Mouse (Mus musculus) kidney, embryonic 16.5 days (tissue): ENCODE measurements at regions not wholly inside any gene's neighbourhood (a gene's known extent, or its start where the extent isn't known, plus 50 kb on each side); places are given as distances from the start of the nearest gene placed in this dataset.
A peak's percentile ranks its signal among the peaks of the same experiment; 100 is the strongest.

Experiments used
- ATAC-seq: fragments of 200-750 bp; cut with Nextera tagmentation; 2 replicates; pipeline ENCODE4 v1.8.0; 2017; ENCODE audit warnings: moderate TSS enrichment; ENCODE audit not compliant: low FRiP score, low TSS enrichment
- H3K27ac ChIP-seq: fragments of 300-500 bp; sonication (generic); 2 replicates; pipeline ENCODE4 v1.5.1; 2014; ENCODE audit warnings: low read length
- H3K27me3 ChIP-seq: fragments of 300-500 bp; sonication (generic); 2 replicates; pipeline ENCODE4 v1.6.1; 2014; ENCODE audit warnings: low read length, control low read depth, mixed read lengths; ENCODE audit not compliant: insufficient read depth
- H3K36me3 ChIP-seq: fragments of 300-500 bp; sonication (generic); 2 replicates; pipeline ENCODE4 v1.6.1; 2014; ENCODE audit warnings: low read length, control low read depth, mixed read lengths; ENCODE audit not compliant: insufficient read depth
- H3K4me1 ChIP-seq: fragments of 300-500 bp; sonication (generic); 2 replicates; pipeline ENCODE4 v1.6.1; 2014; ENCODE audit warnings: low read length, control low read depth, mixed read lengths; ENCODE audit not compliant: insufficient read depth
- H3K4me2 ChIP-seq: fragments of 300-500 bp; sonication (generic); replicated peaks from 2 replicates; pipeline ENCODE4 v1.6.1; 2014; ENCODE audit warnings: low read depth, low read length
- H3K4me3 ChIP-seq: fragments of 300-500 bp; sonication (generic); 2 replicates; pipeline ENCODE4 v1.5.1; 2014; ENCODE audit warnings: mild to moderate bottlenecking, low read length
- H3K9ac ChIP-seq: fragments of 300-500 bp; sonication (generic); replicated peaks from 2 replicates; pipeline ENCODE4 v1.6.1; 2014; ENCODE audit warnings: low read length
- H3K9me3 ChIP-seq: fragments of 300-500 bp; sonication (generic); 2 replicates; pipeline ENCODE4 v1.6.1; 2016; ENCODE audit warnings: low read length, control low read depth
- WGBS: fragments of 180-500 bp; shearing (Covaris S2); extraction: QIAGEN DNeasy Blood & Tissue Kit; methylation state at CpG from one replicate; pipeline ENCODE4 v1.1.7; 2014; 5-methylcytosine and 5-hydroxymethylcytosine counted together

GRCm38 (mm10) chr12:12715956-12716669 is 225.6 kb downstream of the Mycn start:
- 89% methylated on average over 7 of the region's 7 CpGs for WGBS
- no peak for ATAC-seq
- no peaks in the 10 kb centered on the region for H3K27me3 ChIP-seq

GRCm38 (mm10) chr12:12715528-12715927 is 226.2 kb downstream of the Mycn start:
- Histone ChIP-seq H3K4me1 (no peaks in the 10 kb centered on the region), H3K4me2 (no peak overlapping the region), H3K27me3 (no peaks in the 10 kb centered on the region), H3K36me3 (no peaks in the 10 kb centered on the region), H3K9me3 (no peaks in the 10 kb centered on the region), H3K4me3 (no peak overlapping the region), H3K27ac (no peak overlapping the region), H3K9ac (no peak overlapping the region)
- 51% methylated on average over 4 of the region's 4 CpGs for WGBS
- ATAC-seq = no peak

More at GRCm38 (mm10) chr12:12715956-12716669, 225.6 kb downstream of the Mycn start:
- Histone ChIP-seq H3K9ac (no peak overlapping the region), H3K4me1 (no peaks in the 10 kb centered on the region), H3K4me3 (no peak overlapping the region), H3K9me3 (no peaks in the 10 kb centered on the region), H3K27ac (no peak overlapping the region), H3K36me3 (no peaks in the 10 kb centered on the region), H3K4me2 (no peak overlapping the region)

GRCm38 (mm10) chr12:12710184-12710609 is 231.5 kb downstream of the Mycn start:
- Histone ChIP-seq H3K4me2 (no peak overlapping the region), H3K4me3 (no peak overlapping the region), H3K4me1 (no peaks in the 10 kb centered on the region), H3K36me3 (no peaks in the 10 kb centered on the region), H3K9ac (no peak overlapping the region), H3K27ac (no peak overlapping the region), H3K9me3 (peaks cover 6% of the 10 kb centered on the region), H3K27me3 (no peaks in the 10 kb centered on the region)
- WGBS = 80% methylated on average over 6 of the region's 6 CpGs
- no peak for ATAC-seq

GRCm38 (mm10) chr12:12708954-12709523 is 232.7 kb downstream of the Mycn start:
- Histone ChIP-seq H3K36me3 (no peaks in the 10 kb centered on the region), H3K27ac (no peak overlapping the region), H3K4me1 (no peaks in the 10 kb centered on the region), H3K4me2 (no peak overlapping the region), H3K27me3 (no peaks in the 10 kb centered on the region), H3K9ac (no peak overlapping the region), H3K4me3 (no peak overlapping the region), H3K9me3 (peaks cover 6% of the 10 kb centered on the region)
- ATAC-seq = no peak
- 36% methylated on average over 14 of the region's 14 CpGs for WGBS

- H3K4me2 ChIP-seq = no peak overlapping the region
- ATAC-seq = no peak
- H3K9ac ChIP-seq = no peak overlapping the region
- 65% methylated on average over 14 of the region's 14 CpGs for WGBS
- no peaks in the 10 kb centered on the region for H3K36me3 ChIP-seq
- no peak overlapping the region for H3K4me3 ChIP-seq
- no peak overlapping the region for H3K27ac ChIP-seq
- H3K9me3 ChIP-seq = peaks cover 6% of the 10 kb centered on the region
- H3K4me1 ChIP-seq = no peaks in the 10 kb centered on the region
- no peaks in the 10 kb centered on the region for H3K27me3 ChIP-seq
Measured at GRCm38 (mm10) chr12:12706326-12706920, 235.3 kb downstream of the Mycn start.

GRCm38 (mm10) chr12:12701735-12702134 is 240.0 kb downstream of the Mycn start:
- no peak for ATAC-seq
- Histone ChIP-seq H3K9me3 (no peaks in the 10 kb centered on the region), H3K27ac (no peak overlapping the region), H3K4me1 (no peaks in the 10 kb centered on the region), H3K9ac (no peak overlapping the region), H3K27me3 (no peaks in the 10 kb centered on the region), H3K36me3 (no peaks in the 10 kb centered on the region), H3K4me3 (no peak overlapping the region), H3K4me2 (no peak overlapping the region)
- 69% methylated on average over 3 of the region's 3 CpGs for WGBS

- H3K27me3 ChIP-seq = no peaks in the 10 kb centered on the region
- H3K27ac ChIP-seq = no peak overlapping the region
- H3K4me3 ChIP-seq = no peak overlapping the region
- ATAC-seq = no peak
- WGBS = 86% methylated on average over 7 of the region's 7 CpGs
- H3K36me3 ChIP-seq = no peaks in the 10 kb centered on the region
- H3K4me2 ChIP-seq = no peak overlapping the region
- H3K9ac ChIP-seq = no peak overlapping the region
- no peaks in the 10 kb centered on the region for H3K9me3 ChIP-seq
- H3K4me1 ChIP-seq = no peaks in the 10 kb centered on the region
Measured at GRCm38 (mm10) chr12:12701060-12701667, 240.6 kb downstream of the Mycn start.

- Histone ChIP-seq H3K4me1 (peaks cover 9% of the 10 kb centered on the region), H3K36me3 (no peaks in the 10 kb centered on the region), H3K4me3 (no peak overlapping the region), H3K27ac (no peak overlapping the region), H3K4me2 (peak overlapping the region; percentile 32; the same call in 1 of the 2 replicates), H3K9me3 (no peaks in the 10 kb centered on the region), H3K9ac (no peak overlapping the region), H3K27me3 (peaks cover 5% of the 10 kb centered on the region; the same call in 1 of the 2 replicates)
- WGBS = 21% methylated on average over 29 of the region's 29 CpGs
- ATAC-seq = no peak
Measured at GRCm38 (mm10) chr12:12693838-12694777, 247.6 kb downstream of the Mycn start.

- no peaks in the 10 kb centered on the region for H3K27me3 ChIP-seq
- no peak overlapping the region for H3K9ac ChIP-seq
- no peak overlapping the region for H3K4me3 ChIP-seq
- H3K4me2 ChIP-seq = no peak overlapping the region
- no peaks in the 10 kb centered on the region for H3K9me3 ChIP-seq
- peaks cover 16% of the 10 kb centered on the region for H3K4me1 ChIP-seq
- no peaks in the 10 kb centered on the region for H3K36me3 ChIP-seq
- WGBS = 85% methylated on average over 2 of the region's 2 CpGs
- H3K27ac ChIP-seq = no peak overlapping the region
- no peak for ATAC-seq
Measured at GRCm38 (mm10) chr12:12687376-12687775, 254.3 kb downstream of the Mycn start.
